Mouse (Mus musculus): ENCODE measurements around the gene Olfr190.
"Not testable (repeated sequence)": the region's sequence is repeated elsewhere in the genome, so short reads cannot be mapped to it uniquely, and the experiment has no call there.

Olfr190 gene

DNA sequence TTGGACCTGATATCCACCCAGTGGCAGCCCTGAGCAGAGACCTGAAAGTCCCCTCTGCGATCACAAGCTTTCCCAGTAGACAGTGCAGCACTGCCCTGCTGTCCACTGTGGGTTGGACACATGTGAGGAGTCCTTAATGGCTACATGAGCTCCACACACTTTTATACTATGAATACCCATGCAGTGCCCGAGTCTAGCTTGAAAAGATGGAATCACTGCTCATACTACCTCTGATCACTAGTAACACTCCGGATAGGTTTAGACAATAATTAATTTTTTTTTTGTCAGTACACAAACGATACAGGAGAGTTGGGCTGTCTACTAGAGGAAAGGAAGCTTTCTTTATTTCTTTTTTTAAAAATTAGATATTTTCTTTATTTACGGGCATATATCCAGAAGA lies at the start of gene Olfr190:
Gene Olfr190 (minus strand): TSS at position 101 of the 400 bp plus-strand sequence.
- DNase-seq (ENCODE audit: low read depth, low spot score), result no peak

DNA sequence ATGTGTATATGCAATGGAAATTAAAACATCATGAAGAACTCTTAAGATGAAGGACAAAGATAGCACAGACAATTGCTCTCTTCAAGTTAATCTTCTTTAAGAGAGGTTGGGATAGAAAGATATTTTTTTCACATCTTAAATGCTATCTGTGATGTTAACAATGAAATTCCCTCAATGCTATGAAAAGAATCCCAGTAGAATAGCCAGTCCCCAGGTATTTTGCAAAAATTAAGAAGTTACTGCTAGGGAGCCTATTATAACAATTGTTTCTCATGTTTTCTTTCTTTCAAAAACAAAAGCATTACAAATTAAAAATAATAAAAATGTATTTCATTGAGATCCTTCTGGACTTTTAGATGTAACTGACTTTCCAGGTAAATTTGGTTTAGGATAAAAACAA lies 43.2 kb upstream of the Olfr190 start, which contains the start of gene Olfr194:
Gene Olfr194 (minus strand): TSS at position 101 of the 400 bp plus-strand sequence.
- DNase-seq (ENCODE audit: low read depth, low spot score), result no peak

DNA sequence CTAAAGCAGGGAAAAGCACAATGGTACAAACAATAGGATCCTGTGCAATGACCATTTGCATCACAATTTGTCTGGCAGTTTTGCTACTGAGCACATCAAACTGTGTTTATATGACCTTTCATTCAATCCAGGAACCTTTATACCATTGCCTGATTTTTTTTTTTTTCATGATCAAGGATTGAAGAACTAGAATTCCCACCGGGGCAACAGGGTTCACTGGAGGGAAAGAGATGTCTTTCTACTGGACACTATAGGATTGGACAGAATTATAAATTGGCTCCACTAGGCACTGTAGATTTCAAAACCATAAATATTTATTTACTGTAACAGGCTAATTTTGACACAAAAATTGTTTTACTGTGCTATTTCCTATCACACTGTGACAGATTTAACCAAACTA lies 34.0 kb upstream of the Olfr190 start, which contains the start of gene Olfr193:
Gene Olfr193 (minus strand): TSS at position 101 of the 400 bp plus-strand sequence.
- DNase-seq (ENCODE audit: low read depth, low spot score), result no peak

DNA sequence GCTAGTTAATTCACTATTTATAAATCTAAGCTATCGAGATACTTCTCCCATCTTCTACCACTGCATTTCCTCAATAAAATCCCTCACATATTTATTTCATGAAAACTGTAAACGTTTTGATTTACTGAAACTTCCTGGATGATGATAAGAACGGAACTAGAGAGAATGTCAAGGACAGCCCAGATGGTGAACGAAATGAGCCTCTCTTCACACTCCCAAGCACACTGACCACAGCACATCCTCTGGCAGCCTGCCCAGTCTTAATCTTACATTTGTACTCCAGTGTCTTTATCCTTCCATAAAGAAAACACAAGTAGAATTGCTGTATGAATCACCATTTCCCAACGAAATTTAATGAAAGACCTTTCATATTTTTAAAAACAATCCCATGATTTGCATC lies 30.7 kb upstream of the Olfr190 start:
- not testable (repeated sequence) for DNase-seq (ENCODE audit: low read depth, low spot score)

DNA sequence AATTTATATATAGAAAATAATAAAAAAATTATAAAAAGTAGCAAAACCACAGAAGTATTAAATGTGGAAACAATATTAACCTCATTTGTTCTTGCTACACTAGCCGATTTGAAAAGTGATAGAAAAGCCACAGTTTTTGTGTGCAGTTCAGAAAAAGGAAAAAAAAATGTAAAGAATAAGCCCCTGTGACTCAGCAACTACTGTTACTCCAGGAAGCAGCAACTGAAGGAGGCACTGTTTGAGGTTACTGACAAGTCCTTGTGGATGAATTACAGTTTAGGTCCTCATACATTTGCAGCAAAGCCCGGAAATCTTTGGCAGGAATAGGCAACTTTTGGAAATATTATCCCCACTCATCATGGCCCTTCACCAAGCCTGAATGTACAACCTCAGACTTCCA lies 27.5 kb upstream of the Olfr190 start:
- DNase-seq (ENCODE audit: low read depth, low spot score), result no peak

DNA sequence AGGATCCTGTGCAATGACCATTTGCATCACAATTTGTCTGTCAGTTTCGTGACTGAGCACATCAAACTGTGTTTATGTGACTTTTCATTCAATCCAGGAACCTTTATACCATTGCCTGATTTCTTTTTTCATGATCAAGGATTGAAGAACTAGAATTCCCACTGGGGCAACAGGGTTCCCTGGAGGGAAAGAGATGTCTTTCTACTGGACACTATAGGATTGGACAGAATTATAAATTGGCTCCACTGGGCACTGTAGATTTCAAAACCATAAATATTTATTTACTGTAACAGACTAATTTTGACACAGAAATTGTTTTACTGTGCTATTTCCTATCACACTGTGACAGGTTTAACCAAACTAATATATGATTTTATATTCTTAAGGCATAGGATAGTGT lies 11.9 kb upstream of the Olfr190 start, which contains the start of gene Olfr191:
Gene Olfr191 (minus strand): TSS at position 101 of the 400 bp plus-strand sequence.
- DNase-seq (ENCODE audit: low read depth, low spot score), result not testable (repeated sequence)

DNA sequence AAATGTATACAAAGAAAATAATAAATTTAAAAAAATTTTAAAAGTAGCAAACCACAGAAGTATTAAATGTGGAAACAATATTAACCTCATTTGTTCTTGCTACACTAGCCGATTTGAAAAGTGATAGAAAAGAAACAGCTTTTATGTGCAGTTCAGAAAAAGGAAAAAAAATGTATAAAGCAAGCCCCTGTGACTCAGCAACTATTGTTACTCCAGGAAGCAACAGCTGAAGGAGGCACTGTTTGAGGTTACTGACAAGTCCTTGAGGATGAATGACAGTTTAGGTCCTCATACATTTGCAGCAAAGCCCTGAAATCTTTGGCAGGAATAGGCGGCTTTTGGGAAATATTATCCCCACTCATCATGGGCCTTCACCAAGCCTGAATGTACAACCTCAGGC lies 3.3 kb upstream of the Olfr190 start:
- DNase-seq (ENCODE audit: low read depth, low spot score), result not testable (repeated sequence)

DNA sequence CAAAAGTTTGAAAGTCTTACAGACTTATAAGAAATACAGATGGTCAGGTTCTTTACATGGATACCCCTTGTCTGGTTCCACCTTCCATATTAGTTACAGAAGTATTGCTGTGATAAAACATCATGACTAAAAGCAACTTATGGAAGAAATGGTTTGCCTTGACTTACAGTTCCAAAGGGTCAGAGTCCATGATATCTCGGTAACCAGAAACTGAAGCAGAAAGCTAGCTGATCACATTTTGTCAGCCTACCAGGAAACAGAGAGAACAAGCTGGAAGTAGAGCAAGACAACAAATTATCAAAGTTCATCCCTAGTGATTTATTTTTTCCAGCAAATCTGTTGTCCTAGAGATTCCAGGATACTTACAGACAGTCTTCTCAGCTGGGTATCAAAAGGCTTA lies 4.3 kb downstream of the Olfr190 start:
- no peak for DNase-seq (ENCODE audit: low read depth, low spot score)

DNA sequence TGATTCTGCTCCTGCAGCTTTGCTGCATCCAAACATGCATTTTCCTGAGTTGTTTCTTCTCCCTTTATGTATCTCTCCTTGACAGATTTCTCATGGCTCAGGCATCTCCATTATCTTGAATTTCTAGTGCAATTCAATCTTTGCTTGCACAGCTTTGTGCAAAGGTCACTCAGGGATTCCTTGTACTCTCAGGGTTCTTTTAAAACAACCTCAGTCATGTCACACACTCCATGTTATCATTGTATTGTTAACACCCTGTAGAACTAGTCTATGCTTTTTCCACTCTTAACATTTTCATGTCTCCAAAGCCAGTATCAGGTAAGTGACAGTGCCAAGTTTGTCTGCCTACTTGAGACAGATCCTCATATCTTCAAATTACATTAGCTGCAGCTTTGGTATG lies 6.0 kb downstream of the Olfr190 start:
- DNase-seq (ENCODE audit: low read depth, low spot score), result no peak

DNA sequence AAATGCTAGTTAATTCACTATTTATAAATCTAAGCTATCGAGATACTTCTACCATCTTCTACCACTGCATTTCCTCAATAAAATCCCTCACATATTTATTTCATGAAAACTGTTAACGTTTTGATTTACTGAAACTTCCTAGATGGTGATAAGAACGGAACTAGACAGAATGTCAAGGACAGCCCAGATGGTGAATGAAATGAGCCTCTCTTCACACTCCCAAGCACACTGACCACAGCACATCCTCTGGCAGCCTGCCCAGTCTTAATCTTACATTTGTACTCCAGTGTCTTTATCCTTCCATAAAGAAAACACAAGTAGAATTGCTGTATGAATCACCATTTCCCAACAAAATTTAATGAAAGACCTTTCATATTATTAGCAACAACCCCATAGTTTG lies 15.4 kb downstream of the Olfr190 start:
- not testable (repeated sequence) for DNase-seq (ENCODE audit: low read depth, low spot score)

DNA sequence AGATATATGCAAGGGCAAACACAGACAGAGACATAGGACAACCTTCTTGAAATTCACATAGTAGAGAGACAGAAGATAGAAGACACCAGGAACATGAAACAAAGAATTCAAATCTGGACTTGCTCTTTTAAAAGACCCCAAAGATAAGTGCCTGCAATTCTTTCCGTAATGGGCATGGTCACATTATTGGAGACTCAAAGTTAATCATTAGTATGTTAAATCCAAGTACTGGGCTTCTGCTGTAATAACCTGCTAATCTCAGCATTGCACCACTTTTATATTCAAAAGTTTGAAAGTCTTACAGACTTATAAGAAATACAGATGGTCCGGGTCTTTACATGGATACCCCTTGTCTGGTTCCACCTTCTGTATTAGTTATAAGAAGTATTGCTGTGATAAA lies 28.5 kb downstream of the Olfr190 start:
- not testable (repeated sequence) for DNase-seq (ENCODE audit: low read depth, low spot score)

DNA sequence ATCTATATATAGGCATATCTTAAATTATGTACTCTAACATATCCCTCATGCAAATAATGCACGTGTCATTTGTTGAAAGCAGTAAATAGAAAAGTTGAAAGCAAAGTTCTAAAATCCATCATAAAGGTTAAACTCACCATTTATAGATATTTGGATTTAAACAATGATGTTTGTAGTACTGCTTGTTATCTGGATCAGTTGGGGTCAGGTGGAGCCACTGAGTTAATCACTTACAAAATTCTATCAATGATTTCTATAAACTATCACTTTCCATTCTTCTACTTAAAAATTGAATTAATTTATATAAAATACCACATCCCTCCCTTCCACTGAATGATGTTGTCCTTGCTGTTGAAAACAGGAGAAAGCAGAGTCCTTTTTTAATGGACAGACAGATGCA lies 28.9 kb downstream of the Olfr190 start:
- DNase-seq (ENCODE audit: low read depth, low spot score), result no peak

DNA sequence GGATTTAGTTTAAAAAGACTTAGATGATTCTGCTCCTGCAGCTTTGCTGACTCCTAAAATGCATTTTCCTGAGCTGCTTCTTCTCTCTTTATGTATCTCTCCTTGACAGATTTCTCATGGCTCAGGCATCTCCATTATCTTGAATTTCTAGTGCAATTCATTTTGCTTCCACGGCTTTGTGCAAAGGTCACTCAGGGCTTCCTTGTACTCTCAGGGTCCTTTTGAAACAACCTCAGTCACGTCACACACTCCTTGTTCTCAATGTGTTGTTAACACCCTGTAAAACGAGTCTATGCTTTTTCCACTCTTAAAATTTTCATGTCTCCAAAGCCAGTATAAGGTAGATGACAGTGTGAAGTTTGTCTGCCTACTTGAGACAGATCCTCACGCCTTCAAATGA lies 30.2 kb downstream of the Olfr190 start:
- no peak for DNase-seq (ENCODE audit: low read depth, low spot score)

DNA sequence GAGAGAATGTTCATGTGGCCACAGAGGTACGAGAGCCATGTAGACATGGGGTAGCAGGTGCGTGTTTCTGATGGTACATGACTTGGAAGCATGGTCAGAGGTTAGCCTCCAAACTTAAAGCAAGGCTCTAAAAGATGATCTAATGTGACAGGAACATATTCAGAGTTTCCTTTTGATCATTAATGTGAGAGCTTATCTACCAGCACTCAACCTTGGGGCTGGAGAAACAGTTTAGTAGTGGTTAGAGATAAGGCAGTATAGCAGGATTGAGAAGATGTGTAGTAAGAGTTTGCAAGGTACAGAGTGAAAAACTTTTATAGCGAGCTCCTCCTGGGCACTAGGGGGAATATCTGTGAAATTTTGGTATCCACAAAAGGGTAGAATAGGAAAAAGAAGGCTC lies 32.0 kb downstream of the Olfr190 start:
- no peak for DNase-seq (ENCODE audit: low read depth, low spot score)

DNA sequence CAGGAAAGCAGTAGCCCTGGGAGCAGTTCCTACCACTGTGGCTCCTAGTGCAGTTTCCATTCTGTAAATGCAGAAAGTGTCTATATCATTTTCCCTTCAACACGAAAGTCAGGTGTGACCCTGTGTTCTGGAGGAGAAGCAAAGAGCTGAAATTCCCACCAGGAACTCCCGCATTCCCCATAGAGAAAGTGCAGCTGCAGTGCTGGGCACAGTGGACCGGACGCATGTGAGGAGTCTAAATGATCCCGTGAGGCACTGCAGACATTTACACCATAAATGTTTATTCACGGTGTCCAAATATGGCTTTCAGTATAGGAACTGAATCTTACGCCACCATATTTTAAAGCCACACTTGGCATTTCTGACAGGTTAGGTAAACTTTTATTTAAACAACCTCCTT lies 38.1 kb downstream of the Olfr190 start, which contains the start of gene Olfr187:
Gene Olfr187 (minus strand): TSS at position 58 of the 400 bp plus-strand sequence.
- no peak for DNase-seq (ENCODE audit: low read depth, low spot score)

DNA sequence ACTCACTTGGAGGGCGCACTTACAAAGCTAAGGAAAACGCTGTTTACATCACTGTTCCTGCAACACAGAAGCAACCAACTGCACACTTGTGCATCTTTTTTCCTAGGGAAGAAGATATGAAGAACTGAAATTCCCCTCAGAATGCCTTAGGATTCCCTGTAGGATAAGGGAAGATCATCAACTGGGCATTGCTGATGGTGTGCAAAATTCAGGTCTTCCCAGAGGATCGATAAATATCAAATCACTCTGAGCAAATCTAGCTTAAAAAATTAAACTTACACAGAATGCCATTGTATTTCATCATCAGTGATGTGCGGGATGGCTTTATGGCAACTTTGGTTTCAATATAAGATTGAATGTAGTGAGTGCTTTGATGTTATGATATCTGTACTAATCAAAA lies 47.6 kb downstream of the Olfr190 start, which contains the start of gene Olfr186:
Gene Olfr186 (minus strand): TSS at position 101 of the 400 bp plus-strand sequence.
- no peak for DNase-seq (ENCODE audit: low read depth, low spot score)
